Mouse (Mus musculus) kidney, postnatal 25 days (tissue): Measurements from ENCODE around the gene Heg1.

ENCODE experiments used
- DNase-seq, 2 experiments: peaks; one replicate each; pipeline ENCODE4 v3.0.0; 2021; ENCODE audit warnings: mixed read lengths in 2 of 2

Gene Heg1

GRCm38 (mm10) chr16:33708031-33708430 is 23.9 kb downstream of the Heg1 start:
- DNase-seq: peak in 1 of 2 experiments; percentile 55

DNA sequence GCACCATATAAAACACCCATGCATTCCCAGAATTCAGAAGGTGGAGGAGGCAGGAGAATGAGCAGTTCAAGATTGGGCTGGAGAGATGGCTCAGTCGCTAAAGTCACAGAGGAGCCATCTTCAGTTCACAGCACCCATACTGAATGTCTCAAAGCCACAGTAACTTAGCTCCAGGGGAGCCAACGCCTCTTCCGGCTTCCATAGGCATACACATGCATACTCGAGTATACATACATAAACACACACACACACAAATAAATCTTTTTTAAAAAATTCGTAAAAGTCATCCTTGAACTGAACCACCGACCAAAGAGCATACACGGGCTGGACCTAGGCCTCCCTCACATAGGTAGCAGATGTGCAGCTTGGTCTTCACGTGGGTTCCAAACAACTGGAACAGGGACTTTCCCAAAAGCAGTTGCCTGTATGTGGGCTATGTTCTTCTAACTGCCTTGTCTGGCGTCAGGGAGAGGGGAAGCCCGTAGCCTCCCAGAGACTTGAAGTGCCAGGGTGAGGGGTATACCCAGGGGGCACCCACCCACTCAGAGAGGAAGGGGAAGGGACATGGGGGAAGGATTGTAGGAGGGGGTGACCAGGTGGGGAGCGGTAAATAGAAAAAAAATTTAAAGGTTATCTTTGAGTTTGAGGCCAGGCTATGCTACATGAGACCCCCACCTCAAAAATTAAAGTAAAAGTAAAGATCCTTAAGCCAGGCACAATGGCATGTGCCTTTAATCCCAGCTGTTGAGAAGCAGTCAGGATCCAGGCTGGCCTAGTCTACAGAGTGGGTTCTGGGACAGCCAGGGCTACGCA is 24.6 kb downstream of the Heg1 start:
- DNase-seq: no peak

- DNase-seq: peak; percentile 79 to 80
Observed at GRCm38 (mm10) chr16:33714271-33714670, 30.1 kb downstream of the Heg1 start.

DNA sequence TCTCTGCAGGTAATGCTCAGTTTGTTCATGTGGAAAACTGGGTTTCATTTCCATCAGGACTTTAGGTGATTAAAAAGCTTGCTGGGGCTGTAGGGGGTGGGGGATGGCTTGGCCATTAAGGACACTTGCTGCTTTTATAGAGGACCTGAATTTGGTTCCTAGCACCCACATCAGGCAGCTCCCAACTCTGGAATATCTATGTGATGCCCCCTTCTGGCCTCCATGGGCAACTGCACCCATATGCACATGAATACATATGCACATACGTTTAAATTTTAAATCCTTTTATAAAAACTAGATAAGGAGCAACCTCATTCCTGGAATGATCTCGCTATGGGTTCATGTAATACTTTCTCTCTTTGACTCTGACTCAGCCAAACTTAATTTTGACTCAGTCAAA is 39.1 kb downstream of the Heg1 start:
- no peak for DNase-seq

GRCm38 (mm10) chr16:33723983-33724382 is 39.8 kb downstream of the Heg1 start:
- no peak for DNase-seq

DNA sequence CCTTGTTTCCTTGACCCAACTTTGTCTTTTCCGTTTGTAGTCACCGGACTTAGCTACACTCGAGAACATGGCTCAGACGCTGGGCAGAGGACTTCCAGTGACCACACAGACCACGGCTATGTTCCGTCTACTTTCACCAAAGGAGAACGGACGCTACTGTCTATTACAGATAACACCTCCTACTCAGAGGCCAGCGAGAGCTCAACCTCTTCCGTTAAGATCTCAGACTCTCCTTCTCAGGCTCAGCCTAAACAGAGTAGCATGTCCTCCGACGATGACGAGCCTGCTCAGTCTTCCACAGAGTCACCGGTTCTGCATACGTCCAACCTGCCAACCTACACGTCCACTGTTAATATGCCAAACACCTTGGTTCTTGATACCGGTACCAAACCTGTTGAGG is 42.1 kb downstream of the Heg1 start:
- no peak for DNase-seq

- DNase-seq: no peak
Observed at GRCm38 (mm10) chr16:33726892-33727291, 42.7 kb downstream of the Heg1 start.

DNA sequence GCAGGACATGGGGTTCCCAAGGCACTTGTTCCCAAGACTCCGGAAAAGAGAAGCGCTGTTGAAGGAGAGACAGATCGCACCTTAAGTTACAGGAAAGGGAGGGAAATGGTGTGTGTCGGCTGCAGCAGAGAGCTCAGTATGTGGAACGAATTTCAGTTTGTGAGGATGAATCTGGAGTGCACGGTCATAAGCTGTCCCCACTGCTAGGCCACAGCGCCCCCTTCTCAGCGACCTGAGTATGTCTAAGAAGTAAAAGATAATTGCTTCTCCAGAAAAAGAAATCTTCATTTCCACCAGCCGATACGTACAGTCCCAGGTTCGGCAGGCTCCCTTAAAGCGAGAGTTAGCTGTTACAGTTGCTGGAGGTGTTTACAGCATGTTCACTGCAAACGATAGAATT is 44.3 kb downstream of the Heg1 start:
- no peak for DNase-seq

- no peak for DNase-seq
Observed at GRCm38 (mm10) chr16:33731291-33731690, 47.1 kb downstream of the Heg1 start.

GRCm38 (mm10) chr16:33732237-33732749 is 48.1 kb downstream of the Heg1 start:
- no peak for DNase-seq

DNA sequence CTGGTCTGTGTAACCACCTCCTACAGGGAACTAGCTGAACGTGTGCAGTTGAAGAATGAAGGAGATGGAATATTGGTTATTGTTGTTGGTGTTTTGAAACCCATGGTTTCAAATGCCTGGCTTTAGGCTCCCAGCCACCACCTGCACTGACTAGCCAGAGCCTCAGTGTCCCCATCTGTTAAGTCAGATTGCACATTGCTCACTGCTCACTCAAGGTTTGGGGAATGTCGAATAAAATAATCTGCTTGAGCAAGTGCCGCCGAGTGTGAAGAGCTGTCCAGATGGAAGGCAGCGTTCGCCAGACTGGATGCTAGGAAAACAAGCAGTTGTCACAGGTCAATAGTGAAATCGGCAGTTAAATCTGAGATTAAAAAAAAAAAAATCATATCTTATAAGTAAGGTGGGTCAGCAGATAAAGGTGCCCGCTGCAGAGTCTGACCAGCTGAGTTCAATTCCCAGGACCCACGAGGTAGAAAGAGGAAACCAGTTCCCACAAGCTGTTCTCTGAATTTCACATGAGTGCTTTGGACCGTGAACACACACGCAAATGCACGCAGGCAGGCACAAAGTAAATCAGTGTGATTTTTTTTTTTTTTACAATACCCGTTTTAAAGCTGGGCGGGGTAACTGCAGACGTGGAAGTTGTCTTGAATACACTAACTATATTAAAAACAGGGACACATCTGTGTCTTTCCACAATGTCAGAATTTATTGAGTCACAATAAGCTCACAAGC is 48.8 kb downstream of the Heg1 start:
- no peak for DNase-seq

DNA sequence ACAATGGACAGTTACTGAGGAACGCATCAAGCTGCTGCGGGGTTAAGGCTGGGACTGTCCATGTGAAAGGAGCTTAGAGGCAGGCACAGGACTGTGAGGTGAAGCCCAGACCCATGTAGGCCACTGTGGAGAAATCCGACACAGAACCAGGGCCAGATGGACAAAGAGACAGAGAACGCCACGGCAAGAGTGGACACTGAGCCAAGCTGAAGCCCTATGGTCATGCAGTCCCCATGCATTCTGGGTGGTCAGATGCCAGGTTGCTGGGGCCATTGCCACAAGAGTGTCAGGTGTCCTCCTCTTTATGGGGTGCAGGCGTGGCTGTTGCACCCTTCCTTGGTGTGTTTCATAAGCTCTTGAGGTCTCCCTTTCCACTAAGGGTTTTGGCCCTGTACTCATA is 49.7 kb downstream of the Heg1 start:
- DNase-seq: no peak

DNA sequence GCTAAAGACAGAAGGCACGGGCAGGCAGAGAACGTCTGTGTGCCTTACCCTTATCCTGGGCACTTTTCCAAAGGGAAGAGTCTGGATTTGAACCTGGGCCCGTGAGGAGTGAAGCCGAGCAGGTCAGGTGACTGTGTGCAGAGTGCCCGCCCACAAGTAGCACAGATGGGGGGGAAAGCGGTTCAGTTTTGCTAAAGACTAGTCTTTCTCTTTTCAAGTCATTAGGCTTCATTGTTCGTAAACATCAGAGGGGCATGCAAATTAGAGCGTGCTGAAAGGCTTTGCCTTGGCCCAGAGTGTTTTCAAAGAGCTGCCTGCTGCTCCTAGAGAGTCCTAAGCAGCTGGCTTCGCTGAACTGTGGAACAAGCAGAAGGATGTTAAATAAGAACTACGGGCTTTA is 50.4 kb downstream of the Heg1 start:
- DNase-seq: no peak

GRCm38 (mm10) chr16:33735238-33735637 is 51.1 kb downstream of the Heg1 start:
- no peak for DNase-seq

GRCm38 (mm10) chr16:33735791-33736190 is 51.6 kb downstream of the Heg1 start:
- DNase-seq: no peak

GRCm38 (mm10) chr16:33736746-33737145 is 52.6 kb downstream of the Heg1 start:
- DNase-seq: no peak

DNA sequence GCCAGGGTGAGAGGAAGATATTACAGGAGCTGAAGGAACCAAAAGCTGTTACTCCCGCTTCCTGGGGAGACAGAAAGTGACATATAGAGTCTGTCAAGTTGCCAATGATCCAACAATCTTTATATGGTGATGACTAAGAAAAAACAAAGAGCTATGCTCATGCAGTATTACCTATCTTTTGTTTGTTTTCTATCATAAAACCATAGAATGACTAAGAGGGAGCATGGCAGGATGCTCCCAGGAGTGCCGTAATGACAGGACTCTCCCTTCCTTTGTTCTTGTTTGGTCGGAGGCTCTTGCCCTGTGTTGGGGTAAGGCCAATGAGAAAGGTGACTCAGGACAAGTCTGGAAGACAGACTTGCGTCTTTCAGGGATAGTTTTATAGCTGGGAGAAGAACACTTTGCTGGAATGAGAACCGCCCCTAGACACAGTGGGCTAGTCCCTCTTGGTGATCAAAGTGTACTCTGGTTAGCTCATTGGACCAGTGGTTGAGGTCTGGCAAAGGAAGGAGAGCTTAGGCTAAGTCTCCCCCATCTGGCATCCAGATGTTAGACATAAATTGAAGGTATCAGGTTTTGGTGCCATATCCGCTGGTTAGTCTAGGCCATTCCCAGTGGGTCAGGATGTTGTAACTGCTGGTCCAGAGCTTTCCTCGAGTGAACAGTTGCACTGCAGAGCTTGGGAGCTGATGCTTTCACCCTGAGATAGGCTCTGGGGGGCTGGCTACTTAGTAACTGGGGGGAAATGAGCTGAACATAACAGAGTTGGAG is 55.0 kb downstream of the Heg1 start:
- no peak for DNase-seq

- DNase-seq: peak; percentile 71 to 86
Observed at GRCm38 (mm10) chr16:33739802-33740201, 55.6 kb downstream of the Heg1 start.

DNA sequence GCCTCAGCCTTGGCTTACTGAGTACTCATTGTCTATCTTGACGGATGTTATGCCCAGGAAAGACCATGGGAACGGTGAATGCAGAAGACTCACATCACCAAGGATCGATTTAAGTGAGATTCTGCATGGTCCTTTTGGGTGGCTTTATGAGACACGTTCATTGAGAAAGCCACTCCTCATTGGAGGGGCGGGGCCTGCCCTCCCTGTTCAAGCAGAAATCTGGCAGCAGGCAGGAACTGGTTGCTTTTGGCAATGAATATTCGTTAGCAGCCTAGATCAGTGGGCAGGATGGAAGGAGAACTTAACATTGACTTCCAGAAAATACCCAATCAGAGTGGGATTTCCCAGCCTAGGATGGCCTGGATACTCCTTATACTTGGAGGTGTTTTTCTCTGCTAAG is 56.2 kb downstream of the Heg1 start:
- DNase-seq: no peak

DNA sequence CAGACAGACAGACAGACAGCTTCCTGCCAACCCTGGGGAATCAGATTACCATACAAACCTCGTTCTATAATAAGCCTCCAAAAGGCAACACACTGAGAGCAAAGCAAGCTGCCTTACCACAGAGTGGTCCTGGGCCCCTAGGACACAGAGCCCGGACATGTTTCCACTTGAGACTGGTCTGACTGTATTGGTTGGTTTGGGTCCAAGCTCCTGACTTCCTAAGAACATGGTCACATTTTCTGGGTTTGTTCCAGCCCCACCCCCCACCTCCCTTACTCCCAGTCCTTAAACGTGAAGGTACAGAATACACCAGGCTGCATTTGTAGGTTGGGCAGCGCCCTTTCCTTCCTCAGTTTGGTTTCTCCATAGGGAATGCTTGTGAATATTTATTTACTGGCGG is 57.6 kb downstream of the Heg1 start:
- no peak for DNase-seq

DNA sequence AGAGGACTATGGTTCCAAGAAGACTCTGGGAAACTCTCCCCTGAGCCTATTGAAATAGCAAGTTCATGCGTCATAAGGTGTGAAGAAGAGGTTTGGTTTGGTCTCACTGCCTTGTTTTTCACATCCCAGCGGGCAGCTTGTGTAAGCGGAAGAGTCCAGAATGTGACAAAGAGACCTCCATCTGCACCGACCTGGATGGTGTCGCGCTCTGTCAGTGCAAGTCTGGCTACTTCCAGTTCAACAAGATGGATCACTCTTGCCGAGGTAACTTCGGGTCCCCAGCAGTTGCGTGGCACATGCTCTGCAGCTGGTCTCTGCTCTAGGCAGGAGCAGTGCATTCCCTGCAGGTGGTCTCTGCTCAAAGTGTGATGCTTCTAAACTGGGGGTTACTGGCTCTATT is 58.1 kb downstream of the Heg1 start:
- no peak for DNase-seq

- peak; percentile 32 to 55 for DNase-seq
Observed at GRCm38 (mm10) chr16:33744622-33745419, 60.7 kb downstream of the Heg1 start.
